Mouse (Mus musculus) cerebellum, postnatal 4 days (tissue): ENCODE results near the gene Gm21954.
A peak's percentile ranks its signal among the peaks of the same experiment; 100 is the strongest.

Experiments used
- DNase-seq, 2 experiments: peaks; one replicate each; pipeline ENCODE4 v3.0.0; 2022; ENCODE audit warnings: low spot score in 2 of 2, mixed read lengths in 1 of 2

Gene Gm21954

DNA sequence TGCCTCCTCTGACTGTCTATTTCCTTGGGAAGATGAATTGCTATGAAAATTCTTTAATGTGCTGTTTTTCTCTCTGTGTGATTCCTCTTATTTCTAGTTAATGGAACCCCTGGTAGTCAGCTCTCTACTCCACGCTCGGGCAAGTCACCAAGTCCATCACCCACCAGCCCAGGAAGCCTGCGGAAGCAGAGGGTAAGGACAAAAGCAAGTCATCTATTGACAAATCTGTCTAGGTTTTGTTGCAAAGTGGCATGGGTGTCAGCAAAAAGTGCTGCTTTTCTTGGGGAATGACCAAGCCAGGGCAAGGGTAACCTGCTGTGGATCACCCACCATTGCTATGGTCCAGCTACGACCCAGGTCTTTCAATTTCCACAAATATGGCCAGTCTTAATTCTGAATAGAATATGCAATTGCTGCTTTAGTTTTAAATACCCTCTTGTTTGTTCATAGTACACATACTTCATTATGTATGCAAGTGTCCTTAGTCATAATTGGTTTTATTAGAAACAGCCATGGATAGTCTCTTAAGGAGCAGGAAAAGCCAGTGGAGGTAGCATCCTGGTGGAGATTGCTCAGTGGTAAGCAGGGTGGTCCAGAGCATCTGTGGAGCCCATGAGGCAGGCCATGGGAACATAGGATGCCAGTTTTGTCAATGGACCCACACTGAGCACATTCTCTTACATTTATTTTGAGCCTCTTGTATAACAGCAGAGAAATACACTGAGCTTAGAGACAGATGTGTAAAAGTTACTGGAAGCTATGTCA, 8.9 kb downstream of the Gm21954 start:
- no peak for DNase-seq

DNA sequence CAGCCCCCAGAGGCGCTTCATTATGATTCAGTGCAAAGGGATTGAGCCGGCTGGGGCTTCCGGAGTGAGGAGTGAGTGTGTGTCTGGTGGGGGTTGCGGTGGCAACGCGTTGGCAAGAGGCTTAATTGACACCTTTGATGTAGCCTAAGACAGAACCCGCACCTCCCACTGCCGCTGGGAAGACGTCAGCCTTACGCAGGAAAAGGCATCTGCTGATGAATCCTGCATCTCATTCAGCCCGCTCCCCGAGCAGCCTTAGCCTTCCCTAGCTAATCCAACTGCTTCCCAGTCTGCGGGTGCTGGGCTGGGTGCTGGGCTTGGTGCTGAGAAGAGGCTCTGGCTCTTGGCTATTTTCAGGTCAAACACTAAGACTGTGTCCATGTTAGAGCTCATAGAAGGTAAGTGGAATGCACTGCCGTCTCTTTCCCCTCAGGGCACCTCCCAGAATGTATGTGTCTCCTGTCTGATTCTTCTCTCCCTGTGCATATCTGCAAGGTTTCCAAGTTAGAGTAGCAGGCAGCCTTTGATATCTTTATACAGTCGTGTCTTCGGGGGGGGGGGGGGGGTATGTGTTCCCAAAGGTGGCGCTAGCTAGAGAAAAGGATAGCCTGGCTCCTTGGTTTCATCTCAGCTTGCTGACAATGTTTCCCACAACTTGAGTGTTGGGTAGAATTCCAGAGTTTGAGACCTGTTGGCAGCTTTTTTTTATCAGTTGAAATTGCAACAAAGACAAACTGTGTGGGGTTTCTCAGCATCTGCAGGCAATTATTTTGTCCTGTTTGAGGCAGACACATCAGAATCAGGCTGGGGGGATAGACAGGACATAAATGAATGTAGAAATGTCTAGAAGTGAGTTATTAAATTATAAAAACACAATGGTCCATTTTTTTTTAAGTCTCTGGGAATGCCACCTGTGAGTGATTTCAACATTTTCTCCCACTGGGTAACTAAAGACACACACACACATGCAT, 10.0 kb downstream of the Gm21954 start:
- DNase-seq = peak; percentile 30 to 51

DNA sequence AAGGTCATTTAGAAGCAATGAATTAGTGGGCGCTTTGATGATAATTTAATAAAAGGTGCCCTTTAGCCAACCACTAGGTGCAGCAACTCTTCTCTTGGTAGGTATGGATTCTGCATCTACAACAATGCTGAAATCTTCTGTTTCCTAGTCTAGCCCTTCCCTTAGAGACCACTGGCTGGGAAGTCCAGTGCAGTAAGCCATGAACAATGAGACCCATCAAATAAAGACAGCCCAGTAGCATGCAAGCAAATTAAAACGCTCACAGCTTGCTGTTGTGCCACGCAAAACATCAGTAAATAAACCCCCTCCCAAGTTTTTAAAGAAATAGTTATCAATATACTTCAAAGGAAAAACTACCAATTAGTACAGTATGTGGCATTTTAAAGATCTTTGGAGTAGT, 10.9 kb downstream of the Gm21954 start:
- no peak for DNase-seq

DNA sequence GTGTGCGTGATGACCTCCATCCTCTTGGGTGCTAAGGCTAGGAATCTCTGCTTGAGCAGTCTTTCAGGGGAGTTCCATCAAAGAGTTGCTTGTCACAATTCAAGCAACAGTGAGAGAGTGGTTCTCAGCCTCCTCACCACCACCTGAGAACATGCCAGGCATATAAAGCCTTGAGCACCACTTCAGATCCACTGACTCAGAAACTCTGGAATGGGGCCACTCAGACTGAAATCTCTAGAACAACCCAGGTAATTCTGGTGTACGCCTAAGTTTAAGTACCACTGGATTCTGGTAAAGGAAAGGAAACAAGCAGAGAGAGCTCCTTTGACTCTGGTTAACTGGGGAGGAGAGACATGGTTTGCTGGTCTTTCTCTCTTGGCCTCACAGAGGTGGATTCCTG, 19.5 kb downstream of the Gm21954 start:
- no peak for DNase-seq

DNA sequence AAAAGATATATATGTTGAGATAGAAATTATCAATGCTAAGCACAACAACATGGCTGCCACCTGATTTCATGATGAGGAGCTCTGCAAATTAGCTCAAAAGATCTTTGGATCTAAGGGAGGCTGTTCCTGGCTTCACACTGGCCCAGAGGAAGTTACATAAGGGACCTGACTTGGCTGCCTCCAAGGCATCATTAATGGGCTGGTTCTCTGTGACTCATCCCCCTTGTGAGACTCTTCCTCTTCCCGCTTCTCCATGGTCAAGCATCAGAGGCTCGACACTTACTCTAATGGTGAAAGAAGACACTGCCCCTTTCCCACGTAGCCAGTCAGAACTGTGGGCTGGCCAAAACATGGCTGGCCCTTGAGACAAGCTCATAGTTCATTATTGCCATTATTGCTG, 20.1 kb downstream of the Gm21954 start:
- no peak for DNase-seq

DNA sequence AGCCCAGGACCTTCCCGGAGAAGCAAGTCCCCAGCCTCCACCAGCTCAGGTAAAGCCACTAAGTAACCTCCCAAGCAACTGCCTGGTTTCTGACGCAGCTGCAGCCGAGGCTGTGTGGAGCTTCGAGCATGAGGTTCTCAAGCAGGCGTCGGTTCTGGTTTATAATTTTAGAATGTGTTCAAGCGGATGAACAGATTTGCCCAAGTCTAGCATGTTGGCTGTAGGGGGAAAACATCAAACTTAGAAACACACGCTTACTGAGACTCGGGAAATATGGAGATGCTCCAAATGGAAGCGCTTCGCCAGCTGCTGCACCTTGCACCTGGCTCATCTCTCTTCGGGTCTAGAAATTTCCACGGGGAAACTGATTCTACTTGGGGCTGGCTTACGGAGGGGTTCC, 21.0 kb downstream of the Gm21954 start:
- DNase-seq = no peak

DNA sequence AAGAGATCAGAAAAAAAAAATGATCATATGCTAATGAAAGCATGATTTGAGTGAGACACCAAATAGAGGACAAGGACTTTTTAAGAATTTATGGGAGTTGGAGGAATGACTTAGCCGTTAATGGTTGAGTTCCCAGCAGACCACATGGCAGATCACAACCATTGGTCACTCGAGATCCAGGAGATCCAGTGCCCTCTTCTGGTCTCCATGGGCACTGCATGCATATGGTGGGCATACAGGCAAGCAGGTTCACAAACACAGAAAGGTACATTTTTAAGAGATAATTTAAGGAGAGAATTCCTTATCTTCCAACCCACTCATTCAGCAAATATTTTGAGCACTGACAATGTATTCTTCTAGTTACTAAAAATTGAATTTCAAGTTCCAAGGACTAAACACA, 22.9 kb downstream of the Gm21954 start:
- DNase-seq = no peak

DNA sequence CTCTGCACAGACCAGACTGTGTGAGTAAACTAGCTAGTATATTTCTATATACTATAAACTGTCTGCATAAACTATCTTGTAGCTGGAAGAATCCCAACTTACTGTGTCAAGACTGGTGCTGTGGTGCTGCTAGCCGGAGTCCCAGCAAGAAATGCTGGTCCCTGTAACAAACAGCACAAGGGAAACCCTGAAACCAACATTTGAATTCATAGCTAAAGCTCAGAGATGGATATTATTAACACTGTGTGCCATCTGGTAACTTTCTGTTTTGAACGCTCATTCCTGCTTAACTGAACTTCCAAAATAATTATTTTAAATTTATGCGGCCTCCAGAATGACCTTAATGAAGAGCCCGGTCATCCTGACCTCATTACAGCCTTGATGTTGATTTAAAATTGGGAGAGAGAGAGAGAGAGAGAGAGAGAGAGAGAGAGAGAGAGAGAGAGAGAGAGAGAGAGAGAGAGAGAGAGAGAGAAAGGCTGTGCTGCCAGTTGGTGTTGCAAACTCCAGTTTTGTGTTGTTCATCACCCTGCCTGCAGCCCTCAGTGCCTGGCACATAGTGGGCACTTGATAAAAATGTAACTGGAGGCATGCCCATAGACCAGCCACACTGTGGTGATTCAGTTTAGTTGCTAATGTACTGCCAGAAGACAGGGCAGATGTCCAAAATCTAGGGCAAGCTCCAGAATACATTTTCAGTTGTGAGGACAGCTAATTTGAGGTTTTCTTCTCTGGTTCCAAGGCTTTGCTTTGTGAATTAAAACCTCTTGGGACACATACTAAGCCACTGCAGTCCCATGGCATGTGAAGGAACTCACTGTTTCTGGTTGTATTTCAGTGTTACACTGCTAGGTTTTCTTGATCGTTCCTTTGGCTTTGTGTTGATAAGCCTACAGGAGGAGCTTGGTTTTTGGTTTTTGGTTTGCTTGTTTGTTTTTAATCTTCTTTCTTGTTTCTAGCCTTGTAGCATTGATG, 24.2 kb downstream of the Gm21954 start:
- DNase-seq = peak in 1 of 2 experiments; percentile 40

DNA sequence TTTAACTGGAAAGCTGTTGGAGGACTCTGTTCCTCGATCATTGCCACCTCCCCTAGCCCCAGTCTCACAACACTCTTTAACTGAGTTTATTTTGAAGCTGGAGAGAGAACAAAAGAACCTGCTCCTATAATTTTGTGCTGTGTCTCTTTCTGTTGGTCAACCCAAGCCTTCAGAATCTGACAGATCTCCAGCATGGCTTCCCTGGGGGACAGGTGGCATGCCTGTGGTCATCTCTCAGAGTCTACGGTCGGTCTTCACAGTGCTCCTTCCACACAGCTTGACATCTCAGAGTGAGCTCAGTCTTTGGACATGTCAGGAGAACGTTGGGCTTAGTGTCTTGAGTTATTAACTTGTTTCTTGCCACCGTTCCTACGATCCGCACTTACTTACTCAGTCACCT, 25.3 kb downstream of the Gm21954 start:
- DNase-seq = no peak

DNA sequence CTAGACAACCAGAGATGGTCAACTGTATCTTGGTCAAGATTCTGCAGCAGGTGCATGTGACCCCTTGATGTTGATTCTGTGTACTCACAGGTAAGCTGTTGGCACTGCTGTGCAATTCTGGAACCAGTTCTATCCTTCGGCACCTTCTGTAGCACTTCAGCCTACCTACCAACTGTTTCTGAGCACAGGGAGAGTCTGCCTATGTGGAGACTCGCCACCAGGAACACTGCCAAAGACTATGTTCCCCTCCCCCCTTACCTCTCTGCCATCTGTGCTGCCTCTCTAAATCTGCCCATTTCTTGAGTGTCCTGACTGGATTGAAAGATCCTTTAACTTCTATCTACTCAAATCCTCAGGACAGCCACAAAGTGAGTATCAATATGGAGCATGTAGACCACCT, 28.3 kb downstream of the Gm21954 start:
- no peak for DNase-seq

DNA sequence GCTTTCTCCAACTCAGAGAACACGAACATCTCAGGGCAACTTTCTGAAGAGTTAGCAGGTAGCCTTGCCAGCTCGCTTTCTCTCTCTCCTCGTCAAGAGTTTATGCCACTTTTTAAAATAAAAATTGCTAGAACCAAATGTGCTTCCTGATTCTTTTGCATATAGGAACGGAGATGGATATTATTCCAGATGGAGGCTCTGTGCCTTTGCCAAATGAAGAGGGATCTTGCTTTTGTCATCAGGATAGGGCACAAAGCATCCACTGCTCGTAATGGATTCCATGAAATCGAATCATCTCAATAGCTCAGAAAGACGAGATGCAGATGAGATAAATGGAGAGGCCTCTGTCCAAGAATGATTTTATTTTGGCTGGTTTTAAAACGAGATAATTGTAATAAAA, 28.7 kb downstream of the Gm21954 start:
- DNase-seq = no peak

DNA sequence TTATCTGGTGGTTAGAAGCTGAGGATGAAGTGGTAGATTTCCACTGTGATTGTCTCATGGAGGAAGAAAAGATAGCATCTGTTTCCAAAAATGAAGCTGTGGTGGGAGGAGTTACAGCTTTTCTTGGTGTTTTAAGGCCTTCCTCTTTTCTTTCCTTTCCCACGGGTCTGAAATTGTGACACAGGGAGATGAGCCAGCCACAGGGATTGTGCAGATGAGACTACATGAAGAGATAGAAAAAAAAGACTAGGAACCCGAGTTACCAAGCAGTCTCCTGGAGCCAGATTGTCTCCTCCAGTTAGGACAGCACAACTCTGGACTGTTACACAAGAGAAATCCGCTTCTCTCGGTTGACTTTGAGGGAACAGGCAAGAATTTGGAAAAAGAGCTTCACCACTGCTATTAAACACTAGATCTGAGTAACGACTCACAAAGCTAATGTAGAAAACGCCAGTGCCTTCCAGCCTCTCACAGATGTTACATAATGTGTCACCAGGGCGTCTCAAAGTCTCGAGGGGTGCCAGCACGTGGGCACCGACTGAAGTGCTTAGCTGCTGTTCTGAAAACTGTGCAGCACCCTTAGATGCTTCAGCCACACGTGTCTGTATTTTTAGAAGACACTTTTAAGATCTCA, 29.9 kb downstream of the Gm21954 start:
- DNase-seq = no peak

DNA sequence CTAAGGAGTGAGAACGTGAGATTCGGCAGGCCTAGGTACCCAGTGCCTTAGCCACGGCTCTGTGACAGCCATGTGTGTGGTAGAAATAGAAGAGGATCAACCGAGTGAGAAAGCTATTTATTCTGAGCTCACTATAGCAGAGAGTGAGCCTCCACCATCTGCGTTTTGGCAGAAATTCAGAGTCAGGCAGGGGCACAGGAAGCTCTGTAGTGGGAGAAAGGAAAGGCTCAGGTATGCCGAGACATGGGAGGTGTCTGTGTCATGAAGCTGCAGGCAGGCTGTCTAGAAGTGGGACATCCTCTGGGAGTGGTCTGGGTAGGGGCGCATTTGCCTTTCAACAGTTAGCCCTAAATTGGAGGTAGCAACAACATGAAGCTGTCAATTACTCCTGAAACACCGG, 31.7 kb downstream of the Gm21954 start:
- no peak for DNase-seq

DNA sequence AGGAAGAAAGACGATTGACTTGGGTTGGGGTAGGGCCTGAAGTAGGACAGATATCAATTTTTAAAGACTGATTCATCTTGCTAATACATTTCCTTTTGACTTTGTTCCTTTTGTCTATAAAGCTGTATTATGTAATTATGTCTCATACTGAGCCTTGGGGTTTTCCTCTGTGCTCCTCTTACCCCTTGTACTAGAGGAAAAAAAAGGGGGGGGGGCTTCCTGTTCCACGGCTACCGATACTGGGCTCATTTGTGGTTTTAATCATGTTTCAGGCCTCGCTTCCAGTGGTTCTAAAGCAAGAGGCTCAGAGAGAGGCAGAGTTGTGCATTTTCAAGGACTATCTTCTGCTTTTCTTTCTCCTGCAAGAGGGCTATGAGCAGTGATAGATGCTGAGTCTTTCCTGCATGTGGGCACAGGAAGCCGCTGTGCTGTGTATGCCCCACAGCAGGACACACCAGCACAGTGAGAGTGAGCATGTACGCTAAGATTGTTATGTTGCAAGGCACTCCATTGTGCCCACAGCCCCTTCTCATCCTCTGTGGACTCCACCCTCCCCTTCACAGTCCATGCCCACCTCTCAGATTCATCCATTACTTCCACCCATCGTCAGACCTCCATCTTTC, 33.1 kb downstream of the Gm21954 start:
- no peak for DNase-seq

DNA sequence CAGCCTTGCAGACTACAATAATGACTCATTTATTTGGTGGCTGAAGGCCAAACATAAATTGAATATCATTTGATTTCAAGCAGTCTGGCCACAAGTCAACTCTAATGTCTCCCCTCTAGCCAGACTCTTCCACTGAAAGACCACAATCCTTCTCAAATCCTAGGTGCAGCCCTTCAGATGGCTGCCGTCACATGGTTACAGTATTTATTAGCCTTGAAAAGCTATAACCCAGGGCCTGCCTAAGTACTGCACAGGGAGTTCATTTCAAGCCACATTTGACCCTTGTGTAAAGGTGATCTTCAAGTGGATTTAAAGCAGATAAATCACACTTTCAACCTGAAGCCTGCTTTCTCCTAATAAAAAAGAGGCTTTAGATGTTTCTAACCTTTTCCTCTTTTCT, 37.7 kb downstream of the Gm21954 start:
- DNase-seq = no peak

DNA sequence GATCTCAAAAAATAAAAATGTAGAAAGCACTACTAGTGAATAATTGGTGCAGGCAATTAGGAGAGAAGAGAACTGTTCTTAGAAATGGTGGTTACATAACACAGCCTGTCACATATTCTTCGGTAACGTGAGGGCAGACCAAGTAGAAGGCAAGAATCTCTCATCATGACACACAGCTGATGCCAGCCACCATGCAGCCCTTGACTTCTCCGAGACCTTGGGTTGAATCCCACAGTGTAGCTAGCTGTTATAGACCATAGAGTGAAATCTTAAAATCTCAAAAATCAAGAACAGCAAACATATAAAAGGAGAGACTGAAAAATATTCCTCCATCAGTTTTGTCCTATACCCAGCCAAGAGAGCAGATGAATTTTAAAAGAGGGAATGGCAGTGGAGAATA, 40.8 kb downstream of the Gm21954 start:
- no peak for DNase-seq

DNA sequence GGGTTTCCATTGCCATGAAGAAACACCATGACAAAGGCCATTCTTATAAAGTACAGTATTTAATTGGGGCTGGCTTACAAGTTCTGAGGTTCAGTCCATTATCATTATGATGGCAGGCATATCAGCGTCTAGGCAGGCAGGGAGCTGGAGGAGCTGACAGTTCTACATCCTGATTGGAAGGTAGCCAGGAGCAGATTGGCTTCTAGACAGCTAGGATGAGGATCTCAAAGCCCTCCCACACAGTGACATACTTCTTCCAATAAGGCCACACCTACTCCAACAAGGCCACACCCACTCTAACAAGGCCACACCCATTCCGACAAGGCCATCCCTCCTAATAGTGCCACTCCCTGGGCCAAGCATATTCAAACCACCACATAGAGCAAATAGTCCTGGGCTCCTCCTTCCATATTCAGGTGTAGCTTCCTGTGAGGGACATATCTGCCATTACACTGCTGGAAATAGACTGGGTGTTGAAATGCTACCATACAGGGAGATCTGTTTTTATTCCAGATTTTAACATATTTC, 41.9 kb downstream of the Gm21954 start:
- no peak for DNase-seq

DNA sequence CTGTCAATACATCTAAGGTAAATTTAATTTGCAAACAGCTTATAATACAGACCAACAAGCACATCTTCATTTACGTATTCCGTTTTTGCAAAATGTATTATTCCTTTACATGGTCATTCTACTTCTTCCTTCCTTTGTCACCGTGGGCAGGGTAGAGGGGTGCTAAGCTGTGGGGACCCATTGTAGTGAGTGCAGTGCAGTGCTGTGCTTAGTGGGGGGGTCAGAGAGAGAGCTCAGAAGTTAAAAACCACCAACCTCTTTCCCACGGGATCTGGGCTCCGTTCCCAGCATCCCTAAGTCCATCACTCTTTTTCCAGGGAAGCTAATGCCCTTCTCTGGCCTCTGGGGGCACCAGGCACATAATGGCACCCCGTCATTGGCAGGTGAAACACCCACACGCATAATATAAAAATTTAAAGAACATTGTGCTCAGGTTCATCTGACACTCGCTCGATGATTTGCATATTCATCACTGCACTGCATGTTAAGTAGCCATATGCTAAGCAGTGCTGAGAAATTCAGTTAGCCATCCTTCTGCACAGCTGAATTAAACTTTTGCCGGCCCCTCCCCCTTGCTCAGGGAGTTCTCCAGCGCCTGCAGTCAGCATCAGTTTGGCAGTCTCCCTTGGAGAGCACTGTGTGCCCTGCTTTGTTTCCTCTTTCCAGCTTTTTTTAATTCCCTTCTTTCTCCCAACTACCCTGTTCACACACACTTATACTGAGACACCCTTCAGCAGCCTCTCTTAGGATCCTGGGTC, 48.2 kb downstream of the Gm21954 start:
- DNase-seq = peak in 1 of 2 experiments; percentile 44

DNA sequence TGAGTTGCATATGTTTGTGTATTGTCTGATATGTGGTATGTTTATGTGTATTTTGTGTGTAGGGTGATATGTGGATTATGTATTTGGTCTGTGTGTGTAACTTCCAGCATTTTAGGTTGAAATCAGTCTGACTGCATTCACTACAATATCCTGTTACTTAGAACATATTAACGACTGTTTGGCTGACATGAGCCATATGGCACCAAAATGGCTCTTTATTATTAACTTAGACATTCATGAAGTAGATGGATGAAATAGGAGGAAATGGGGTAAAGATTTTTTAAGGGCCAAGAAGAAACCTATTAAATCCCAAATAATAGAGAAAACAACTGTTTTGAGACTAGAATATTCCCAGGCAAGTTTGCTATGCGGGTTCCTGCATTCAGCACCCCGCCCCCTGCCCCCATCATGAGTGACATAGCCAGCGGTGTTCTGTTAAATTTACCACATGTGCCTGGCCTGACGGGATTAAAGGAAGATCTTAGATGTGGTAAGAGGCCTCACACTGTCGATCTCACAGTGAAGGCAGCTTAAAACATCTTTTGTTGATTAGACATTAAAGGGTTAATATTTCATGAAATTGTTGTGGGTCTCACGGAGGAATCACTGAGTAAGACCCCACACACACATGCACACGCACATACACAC, 51.5 kb downstream of the Gm21954 start:
- DNase-seq = no peak
